Mouse (Mus musculus) kidney, postnatal 0 days (tissue): ENCODE data around the gene Rspo1. TPM values are rescaled to one million over a fixed set of nuclear protein-coding genes. Genes with fewer than 3 reads are reported as not detected.
A peak's percentile ranks its signal among the peaks of the same experiment; 100 is the strongest.

ENCODE experiments used
- ATAC-seq: fragments of 200-750 bp; cut with Nextera tagmentation; replicated peaks from 2 replicates; pipeline ENCODE4 v1.8.0; 2017; ENCODE audit warnings: low read depth, moderate number of reproducible peaks, moderate TSS enrichment, moderate library complexity; ENCODE audit not compliant: low FRiP score
- DNase-seq: peaks from one replicate; pipeline ENCODE4 v3.0.0-alpha.2; 2016; ENCODE audit warnings: low spot score
- H3K27ac ChIP-seq: fragments of 300-500 bp; sonication (generic); 2 replicates; pipeline ENCODE4 v1.5.1; 2014; ENCODE audit warnings: mild to moderate bottlenecking
- H3K27me3 ChIP-seq: fragments of 300-500 bp; sonication (generic); 2 replicates; pipeline ENCODE4 v1.6.1; 2014; ENCODE audit warnings: low read length, mixed read lengths; ENCODE audit not compliant: insufficient read depth
- H3K36me3 ChIP-seq: fragments of 300-500 bp; sonication (generic); 2 replicates; pipeline ENCODE4 v1.6.1; 2014; ENCODE audit warnings: low read length, mixed read lengths; ENCODE audit not compliant: insufficient read depth
- H3K4me1 ChIP-seq: fragments of 300-500 bp; sonication (generic); replicated peaks from 2 replicates; pipeline ENCODE4 v1.6.1; 2014; ENCODE audit warnings: antibody characterized with exemption, low read length, mixed read lengths; ENCODE audit not compliant: insufficient read depth
- H3K4me2 ChIP-seq: fragments of 300-500 bp; sonication (generic); 2 replicates; pipeline ENCODE4 v1.6.1; 2014; ENCODE audit warnings: mild to moderate bottlenecking, low read length, moderate library complexity, mixed read lengths
- H3K4me3 ChIP-seq: fragments of 300-500 bp; sonication (generic); replicated peaks from 2 replicates; pipeline ENCODE4 v1.5.1; 2014; ENCODE audit warnings: low read depth, low read length
- H3K9ac ChIP-seq: fragments of 300-500 bp; sonication (generic); 2 replicates; pipeline ENCODE4 v1.6.1; 2014; ENCODE audit warnings: low read depth, low read length
- H3K9me3 ChIP-seq: fragments of 300-500 bp; sonication (generic); replicated peaks from 2 replicates; pipeline ENCODE4 v1.6.1; 2016; ENCODE audit warnings: low read length, inconsistent platforms, mixed read lengths
- CTCF ChIP-seq: IDR thresholded peaks from 2 replicates; pipeline ENCODE4 v1.5.1; 2016; ENCODE audit warnings: antibody characterized with exemption, low read depth, mild to moderate bottlenecking, moderate library complexity
- WGBS: fragments of 180-500 bp; shearing (Covaris S2); extraction: QIAGEN DNeasy Blood & Tissue Kit; methylation state at CpG from one replicate; pipeline ENCODE4 v1.1.7; 2014; 5-methylcytosine and 5-hydroxymethylcytosine counted together
- polyA plus RNA-seq: library from polyadenylated mRNA; unstranded; fragments of >200 nt; fragmentation: Nextera tagmentation; extraction: Ambion mirVana; gene quantifications from 2 replicates; pipeline ENCODE4 v1.2.1, GENCODE M21; 2015

The Rspo1 gene
- polyA plus RNA-seq, 1 experiment from 2014 or later = 17.4 TPM

DNA sequence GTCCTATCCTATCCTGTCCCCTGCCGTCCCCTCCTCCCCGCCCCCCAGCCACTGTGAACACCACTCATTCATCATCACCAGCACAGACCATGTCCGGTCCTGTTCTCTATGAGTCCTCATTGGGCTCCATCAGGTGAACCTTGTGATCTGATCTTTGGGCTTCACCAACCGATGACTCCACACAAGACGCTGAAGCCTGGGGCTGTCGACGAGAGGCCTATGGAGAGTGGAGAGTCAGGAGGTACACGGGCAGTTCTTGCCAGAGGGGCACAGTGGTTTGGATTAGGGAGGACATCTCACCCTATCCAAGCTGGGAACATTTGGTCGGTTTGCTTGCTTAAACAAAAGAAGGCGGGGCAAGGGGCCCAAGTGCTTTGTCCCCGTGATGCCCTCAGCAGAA lies 16.0 kb upstream of the Rspo1 start:
- Histone ChIP-seq H3K9me3 (no peaks in the 10 kb centered on the region), H3K4me2 (no peak overlapping the region), H3K9ac (no peak overlapping the region), H3K27me3 (no peaks in the 10 kb centered on the region), H3K4me3 (no peak overlapping the region), H3K27ac (no peak overlapping the region), H3K36me3 (no peaks in the 10 kb centered on the region), H3K4me1 (no peaks in the 10 kb centered on the region)
- no peak for TF ChIP-seq CTCF
- 66% methylated on average over 11 of the region's 11 CpGs for WGBS
- ATAC-seq = no peak
- no peak for DNase-seq

DNA sequence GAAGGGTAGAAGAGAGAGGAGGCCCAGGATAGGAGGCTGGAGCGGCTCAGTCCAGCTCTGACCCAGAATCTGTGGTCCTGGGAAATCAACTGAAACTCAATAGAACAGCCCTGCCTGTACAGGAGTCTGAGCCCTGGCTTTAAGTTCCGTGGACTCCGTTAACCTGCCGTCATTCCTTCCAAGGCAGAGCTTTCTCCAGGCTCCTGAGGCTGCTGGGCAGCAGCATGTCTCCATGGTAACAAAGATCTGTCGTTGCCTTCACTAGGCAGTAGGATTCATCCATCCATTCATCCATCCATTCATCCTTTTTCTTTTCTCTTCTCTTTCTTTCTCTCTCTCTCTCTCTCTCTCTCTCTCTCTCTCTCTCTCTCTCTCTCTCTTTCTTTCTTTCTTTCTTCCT lies 15.6 kb upstream of the Rspo1 start:
- ATAC-seq (no peak), DNase-seq (no peak)
- Histone ChIP-seq H3K27me3 (no peaks in the 10 kb centered on the region), H3K9me3 (no peaks in the 10 kb centered on the region), H3K4me1 (no peaks in the 10 kb centered on the region), H3K9ac (no peak overlapping the region), H3K36me3 (no peaks in the 10 kb centered on the region), H3K4me2 (no peak overlapping the region), H3K4me3 (no peak overlapping the region), H3K27ac (no peak overlapping the region)
- WGBS = 39% methylated on average over 5 of the region's 5 CpGs
- no peak for TF ChIP-seq CTCF

DNA sequence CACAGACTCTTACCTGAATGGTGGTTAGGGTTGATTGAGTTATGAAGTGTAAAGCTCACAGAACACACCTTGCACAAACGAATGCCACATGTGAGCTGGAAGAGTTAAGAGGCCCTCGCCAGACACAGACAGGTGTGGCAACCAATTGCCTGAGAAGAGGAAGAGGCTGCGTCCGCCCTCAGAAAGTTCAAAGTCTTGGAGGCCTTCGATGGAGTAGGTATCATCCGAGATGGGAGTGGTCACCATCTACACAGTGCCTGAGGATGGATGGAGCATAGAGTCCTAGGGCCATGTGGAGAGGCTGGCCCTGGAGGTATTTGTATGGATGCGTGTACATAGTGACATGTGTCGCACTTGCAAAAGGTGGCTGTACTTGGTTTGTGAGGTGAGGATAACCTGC lies 15.1 kb upstream of the Rspo1 start:
- Histone ChIP-seq H3K9ac (no peak overlapping the region), H3K27me3 (no peaks in the 10 kb centered on the region), H3K4me2 (no peak overlapping the region), H3K9me3 (no peaks in the 10 kb centered on the region), H3K4me3 (no peak overlapping the region), H3K27ac (no peak overlapping the region), H3K36me3 (no peaks in the 10 kb centered on the region), H3K4me1 (no peaks in the 10 kb centered on the region)
- no peak for DNase-seq
- no peak for ATAC-seq
- 83% methylated on average over 8 of the region's 8 CpGs for WGBS
- TF ChIP-seq CTCF = no peak

DNA sequence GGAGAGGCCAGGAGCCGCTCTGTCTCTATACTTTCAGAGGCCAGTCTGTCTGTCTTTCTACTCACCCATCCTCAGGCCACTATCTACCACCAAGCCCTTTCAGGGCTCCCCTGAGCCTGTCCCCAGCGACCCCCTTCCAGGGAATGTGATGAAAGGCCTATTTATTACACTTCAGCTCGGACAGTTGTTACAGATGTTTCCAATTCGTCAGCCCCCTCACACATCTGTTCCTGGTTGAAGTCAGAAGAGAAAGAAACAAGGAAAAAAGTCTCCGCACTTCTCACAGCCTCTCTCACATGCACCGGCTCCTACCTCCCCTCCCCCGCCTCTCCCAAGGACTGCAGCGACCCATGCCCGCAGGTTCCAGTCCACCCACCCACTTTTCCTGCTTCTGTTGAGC lies 13.9 kb upstream of the Rspo1 start:
- ATAC-seq = no peak
- no peak for DNase-seq
- WGBS = 36% methylated on average over 9 of the region's 9 CpGs

DNA sequence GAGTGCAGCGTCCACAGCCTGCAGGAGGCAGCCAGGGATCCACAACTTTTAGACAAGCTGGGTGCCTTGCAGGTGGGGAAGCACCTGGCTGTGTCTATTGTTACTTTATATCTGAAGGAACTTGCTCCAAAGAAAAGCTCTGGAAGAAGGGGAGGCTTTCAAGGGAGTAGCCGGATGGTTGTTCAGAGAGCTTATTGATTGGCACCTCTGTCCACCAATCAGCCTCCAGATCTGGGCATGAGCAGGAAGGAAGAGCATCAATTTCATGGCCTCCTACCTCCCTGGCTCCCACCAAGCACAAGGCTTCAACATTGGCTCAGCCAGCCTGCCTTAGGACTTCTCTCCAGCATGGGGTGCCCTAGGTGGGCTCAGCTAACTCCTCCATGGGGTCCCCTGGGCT lies 12.9 kb upstream of the Rspo1 start:
- DNase-seq (no peak), ATAC-seq (no peak)
- no peaks in the 10 kb centered on the region for H3K27me3 ChIP-seq
- no peaks in the 10 kb centered on the region for H3K4me1 ChIP-seq
- H3K9ac ChIP-seq = no peak overlapping the region
- H3K9me3 ChIP-seq = no peaks in the 10 kb centered on the region
- no peak overlapping the region for H3K4me2 ChIP-seq
- H3K27ac ChIP-seq = no peak overlapping the region
- no peaks in the 10 kb centered on the region for H3K36me3 ChIP-seq
- WGBS = 82% methylated on average over 2 of the region's 2 CpGs
- TF ChIP-seq CTCF = no peak
- no peak overlapping the region for H3K4me3 ChIP-seq

More for the DNA sequence above, 13.9 kb upstream of the Rspo1 start:
- TF ChIP-seq CTCF = no peak
- Histone ChIP-seq H3K27me3 (no peaks in the 10 kb centered on the region), H3K4me1 (no peaks in the 10 kb centered on the region), H3K9ac (no peak overlapping the region), H3K36me3 (no peaks in the 10 kb centered on the region), H3K4me3 (no peak overlapping the region), H3K4me2 (no peak overlapping the region), H3K27ac (no peak overlapping the region), H3K9me3 (no peaks in the 10 kb centered on the region)

DNA sequence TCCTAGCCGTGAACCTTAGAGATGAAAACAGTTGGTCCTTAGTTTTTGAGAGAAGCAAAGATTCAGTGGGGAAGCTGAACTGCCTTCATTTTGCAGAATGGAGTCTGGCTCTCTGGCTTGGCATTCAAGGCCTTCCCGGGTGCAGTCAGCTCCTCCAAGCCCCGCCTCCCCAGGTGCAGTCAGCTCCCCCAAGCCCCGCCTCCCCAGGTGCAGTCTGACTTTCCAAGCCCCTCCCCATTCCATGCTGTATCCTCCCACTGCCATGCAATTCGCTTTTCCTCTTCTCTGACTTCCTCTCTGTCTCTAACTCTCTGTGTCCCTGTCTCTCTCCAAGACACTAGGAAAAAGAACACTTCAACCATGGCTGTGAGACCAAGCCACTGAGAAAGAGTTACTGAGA lies 8.0 kb upstream of the Rspo1 start:
- no peak overlapping the region for H3K9ac ChIP-seq
- DNase-seq = no peak
- no peak overlapping the region for H3K27ac ChIP-seq
- no peak overlapping the region for H3K4me3 ChIP-seq
- no peaks in the 10 kb centered on the region for H3K4me1 ChIP-seq
- H3K36me3 ChIP-seq = no peaks in the 10 kb centered on the region
- TF ChIP-seq CTCF = no peak
- H3K9me3 ChIP-seq = no peaks in the 10 kb centered on the region
- no peaks in the 10 kb centered on the region; the same call in 1 of the 2 replicates for H3K27me3 ChIP-seq
- no peak overlapping the region for H3K4me2 ChIP-seq
- ATAC-seq = no peak
- 29% methylated on average over 5 of the region's 5 CpGs for WGBS

DNA sequence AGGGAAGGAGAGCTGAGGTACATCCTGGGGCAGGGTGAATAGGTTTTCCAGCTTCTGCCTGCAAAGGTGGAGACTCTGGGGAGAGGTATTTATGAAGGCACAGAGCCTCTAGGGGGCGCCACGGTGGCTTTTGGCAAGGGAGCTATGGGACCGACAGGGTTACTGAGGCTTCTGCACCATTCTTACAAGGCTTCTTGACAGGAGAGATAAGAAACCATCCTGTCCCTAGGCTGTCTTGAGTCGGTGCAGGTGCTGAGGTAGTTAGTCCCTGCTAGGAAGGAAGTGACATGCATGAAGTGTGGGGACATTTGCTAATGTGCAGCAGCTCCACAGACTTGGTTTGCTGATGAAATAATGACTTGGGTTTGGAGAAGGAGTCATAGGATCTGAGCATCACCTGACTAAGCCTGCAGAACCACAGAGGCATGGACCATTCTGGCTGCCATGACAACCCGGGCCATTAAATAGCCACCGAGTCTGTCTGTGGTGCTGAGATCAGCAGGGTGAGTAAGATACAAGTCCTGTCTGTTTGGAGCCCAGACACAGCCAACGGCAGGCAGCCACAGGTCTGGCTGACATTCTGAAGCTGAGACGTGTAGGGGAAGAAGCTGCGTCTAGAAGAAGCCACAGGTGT lies 2.2 kb upstream of the Rspo1 start:
- no peak for DNase-seq

More for the DNA sequence above, 2.2 kb upstream of the Rspo1 start:
- WGBS = 10% methylated on average over 9 of the region's 9 CpGs
- no peaks in the 10 kb centered on the region for H3K9me3 ChIP-seq
- peaks cover 22% of the 10 kb centered on the region; the same call in 1 of the 2 replicates for H3K27me3 ChIP-seq
- no peak for ATAC-seq
- no peak overlapping the region; the same call in 1 of the 2 replicates for H3K27ac ChIP-seq
- peak; percentile 41; the same call in 1 of the 2 replicates for TF ChIP-seq CTCF
- no peak overlapping the region for H3K4me2 ChIP-seq
- no peak overlapping the region for H3K9ac ChIP-seq
- H3K4me3 ChIP-seq = no peak overlapping the region
- H3K36me3 ChIP-seq = no peaks in the 10 kb centered on the region
- H3K4me1 ChIP-seq = peaks cover 3% of the 10 kb centered on the region; the same call in 1 of the 2 replicates
